Mouse (Mus musculus) hindbrain, embryonic 10.5 days (tissue): Measurements from ENCODE around the gene Hbb-y. TPM values are rescaled to one million over a fixed set of nuclear protein-coding genes. Genes with fewer than 3 reads are reported as not detected.

Experiments
- DNase-seq: peaks from one replicate; pipeline ENCODE4 v3.0.0-alpha.2; 2017; ENCODE audit warnings: low spot score
- H3K27ac ChIP-seq: fragments of 300-500 bp; sonication (generic); 2 replicates; pipeline ENCODE4 v1.5.1; 2016; ENCODE audit warnings: mild to moderate bottlenecking, moderate library complexity
- H3K27me3 ChIP-seq: fragments of 300-500 bp; sonication (generic); 2 replicates; pipeline ENCODE4 v1.6.1; 2016; ENCODE audit warnings: mild to moderate bottlenecking; ENCODE audit not compliant: poor library complexity, insufficient read depth, severe bottlenecking
- H3K36me3 ChIP-seq: fragments of 300-500 bp; sonication (generic); 2 replicates; pipeline ENCODE4 v1.6.1; 2016; ENCODE audit warnings: mild to moderate bottlenecking, moderate library complexity
- H3K4me1 ChIP-seq: fragments of 300-500 bp; sonication (generic); replicated peaks from 2 replicates; pipeline ENCODE4 v1.6.1; 2016; ENCODE audit warnings: mild to moderate bottlenecking
- H3K4me3 ChIP-seq: fragments of 300-500 bp; sonication (generic); 2 replicates; pipeline ENCODE4 v1.5.1; 2016; ENCODE audit warnings: mild to moderate bottlenecking, moderate library complexity
- H3K9me3 ChIP-seq: fragments of 300-500 bp; sonication (generic); 2 replicates; pipeline ENCODE4 v1.6.1; 2016; ENCODE audit warnings: mild to moderate bottlenecking, moderate library complexity
- WGBS: fragments of 180-500 bp; shearing (Covaris S2); methylation state at CpG from one replicate; pipeline ENCODE4 v1.1.7; 2016; 5-methylcytosine and 5-hydroxymethylcytosine counted together
- polyA plus RNA-seq: library from polyadenylated mRNA; unstranded; fragments of >200 nt; fragmentation: Nextera tagmentation; extraction: Ambion mirVana; gene quantifications from 2 replicates; pipeline ENCODE4 v1.2.1, GENCODE M21; 2016

Hbb-y gene
- polyA plus RNA-seq: 8,684 and 9,134 TPM in 2 replicates

DNA sequence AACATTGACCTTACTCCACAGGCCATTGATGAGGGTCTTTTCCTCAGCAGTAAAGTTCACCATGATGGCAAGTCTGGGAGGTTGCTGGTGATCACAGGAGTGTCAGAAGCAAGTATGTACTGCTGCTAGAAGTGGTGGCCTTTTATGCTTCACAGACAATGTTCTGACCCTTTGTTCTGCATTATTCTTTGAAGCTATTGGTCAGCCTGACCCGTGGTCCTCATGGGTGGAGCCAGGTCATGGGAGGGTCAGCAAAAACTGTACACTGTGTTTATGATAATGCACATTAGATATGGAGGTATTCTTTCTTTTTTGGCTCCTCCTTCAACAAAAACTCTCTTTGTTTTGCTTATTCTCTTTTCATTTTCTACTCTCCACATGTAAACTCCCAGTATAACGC, at the start of gene Hbb-y:
Gene Hbb-y (minus strand): TSS at position 127 of the 400 bp plus-strand sequence.
- H3K4me1 ChIP-seq: no peaks in the 10 kb centered on the region
- H3K27ac ChIP-seq: no peak within 1 kb of the TSS
- no peak within 1 kb of the TSS for H3K4me3 ChIP-seq
- no peaks in the 10 kb centered on the region for H3K27me3 ChIP-seq
- H3K9me3 ChIP-seq: no peaks in the 10 kb centered on the region
- 83% methylated on average over 2 of the region's 2 CpGs for WGBS
- H3K36me3 ChIP-seq: no peaks in the 10 kb centered on the region
- no peak for DNase-seq

DNA sequence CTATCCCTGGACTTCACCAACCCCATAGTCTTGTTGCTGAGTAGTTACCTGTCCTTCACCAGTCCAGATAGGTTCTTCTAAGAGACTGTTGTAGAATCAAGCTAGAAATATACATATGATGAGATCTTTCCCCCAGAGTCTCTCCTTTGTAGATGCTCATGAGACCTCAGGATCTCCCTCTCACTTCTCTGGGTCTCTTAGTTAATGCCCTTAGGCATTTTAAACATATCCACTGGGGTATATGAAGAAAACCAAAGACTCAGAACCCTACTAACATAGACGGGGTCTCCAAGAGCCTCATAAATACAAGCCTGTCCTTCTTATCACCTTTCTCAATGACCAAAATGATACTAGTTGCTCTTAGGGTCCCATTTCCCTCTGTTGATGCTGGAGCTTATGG, 41.4 kb upstream of the Hbb-y start, which contains the start of gene Olfr64:
Gene Olfr64 (minus strand): TSS at position 101 of the 400 bp plus-strand sequence.
- no peaks in the 10 kb centered on the region for H3K4me1 ChIP-seq
- no peak within 1 kb of the TSS for H3K4me3 ChIP-seq
- no peak within 1 kb of the TSS for H3K27ac ChIP-seq
- H3K27me3 ChIP-seq: no peaks in the 10 kb centered on the region
- 82% methylated on average over 1 of the region's 1 CpGs for WGBS
- H3K9me3 ChIP-seq: no peaks in the 10 kb centered on the region
- H3K36me3 ChIP-seq: no peaks in the 10 kb centered on the region
- DNase-seq: no peak

DNA sequence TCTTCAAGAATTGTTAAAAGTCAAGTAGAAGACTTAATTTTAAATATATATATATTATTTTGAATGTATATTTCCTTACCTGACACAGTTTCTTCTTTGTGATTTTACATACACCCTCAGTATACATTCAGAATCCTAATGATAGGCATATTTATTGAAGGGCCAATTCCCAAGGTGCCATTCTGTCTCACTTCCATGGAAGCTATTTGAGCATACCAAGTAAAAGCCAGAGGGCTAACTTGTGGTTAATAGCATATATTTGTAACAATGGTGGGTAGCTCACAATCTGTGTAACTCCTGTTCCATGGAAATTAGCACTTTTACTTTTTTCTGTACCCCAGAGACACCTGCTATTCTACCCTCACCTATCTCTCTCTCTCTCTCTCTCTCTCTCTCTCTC, 33.1 kb upstream of the Hbb-y start, which contains the start of gene Olfr66:
Gene Olfr66 (minus strand): TSS at position 101 of the 400 bp plus-strand sequence.
- Histone ChIP-seq H3K27ac (no peak within 1 kb of the TSS), H3K4me1 (no peaks in the 10 kb centered on the region), H3K36me3 (no peaks in the 10 kb centered on the region), H3K27me3 (no peaks in the 10 kb centered on the region), H3K4me3 (no peak within 1 kb of the TSS), H3K9me3 (no peaks in the 10 kb centered on the region)
- DNase-seq: no peak

DNA sequence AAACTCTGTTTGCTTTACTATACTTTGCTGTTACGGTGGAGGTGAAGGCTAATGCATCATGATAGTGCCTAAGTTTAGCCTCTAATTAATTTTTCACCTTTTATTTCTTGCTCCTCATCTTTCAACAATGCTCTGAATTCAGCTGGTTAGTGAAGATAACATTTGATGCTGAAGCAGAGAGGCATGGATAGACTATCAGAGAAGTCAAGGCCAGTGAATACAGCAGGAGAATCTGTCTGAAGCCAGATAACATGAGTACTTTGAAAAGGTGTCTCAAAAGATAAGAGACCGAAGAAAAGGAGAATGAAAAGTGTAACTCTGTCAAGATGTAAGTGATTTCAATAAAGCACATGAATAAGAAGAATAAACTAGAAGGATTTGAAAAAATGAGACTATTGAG, 24.1 kb upstream of the Hbb-y start:
- H3K27ac ChIP-seq: no peak overlapping the region
- DNase-seq: no peak
- H3K36me3 ChIP-seq: no peaks in the 10 kb centered on the region
- WGBS: 87% methylated on average over 2 of the region's 2 CpGs
- no peaks in the 10 kb centered on the region for H3K4me1 ChIP-seq
- no peak overlapping the region for H3K4me3 ChIP-seq
- H3K9me3 ChIP-seq: no peaks in the 10 kb centered on the region
- H3K27me3 ChIP-seq: no peaks in the 10 kb centered on the region

DNA sequence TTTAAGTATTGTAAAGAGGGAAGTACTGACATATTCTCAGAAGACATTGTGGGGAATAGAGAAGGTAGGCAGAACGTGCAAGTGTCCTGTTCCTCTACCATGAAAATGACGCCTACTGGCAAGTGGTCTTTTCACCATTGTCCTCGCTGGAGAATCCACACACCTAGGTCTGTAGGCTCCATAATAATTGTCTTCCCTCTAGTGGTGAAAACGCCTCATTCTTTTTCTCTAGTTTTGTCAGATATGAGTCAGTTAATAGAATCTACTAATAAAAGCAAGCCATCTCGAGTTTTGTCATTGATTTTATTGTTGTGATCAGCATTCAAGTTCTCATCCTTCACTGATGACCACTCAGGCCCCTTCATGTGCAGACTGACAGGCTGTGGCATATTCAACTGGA, 21.4 kb upstream of the Hbb-y start:
- Histone ChIP-seq H3K27me3 (no peaks in the 10 kb centered on the region), H3K4me1 (no peaks in the 10 kb centered on the region), H3K27ac (no peak overlapping the region), H3K4me3 (no peak overlapping the region), H3K36me3 (no peaks in the 10 kb centered on the region), H3K9me3 (no peaks in the 10 kb centered on the region)
- DNase-seq: no peak
- 56% methylated on average over 5 of the region's 5 CpGs for WGBS

DNA sequence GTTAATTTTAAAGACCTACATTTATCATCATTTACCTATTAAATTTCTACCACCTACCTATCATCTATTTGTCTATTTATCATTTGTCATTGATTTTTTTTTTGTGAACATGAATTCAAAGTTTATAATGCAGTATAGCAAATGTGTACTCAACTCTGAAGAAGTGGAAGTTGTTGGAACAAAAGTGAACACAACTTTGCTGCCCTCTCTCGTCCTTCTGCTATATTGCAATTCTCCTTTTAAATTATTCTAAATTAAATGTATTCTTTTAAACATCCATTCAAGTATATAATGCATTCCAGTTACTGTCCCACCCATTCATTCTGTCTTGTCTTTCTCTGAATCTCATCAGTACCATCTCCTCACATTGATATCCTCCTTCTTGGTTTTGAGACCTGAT, 20.0 kb upstream of the Hbb-y start:
- DNase-seq: no peak
- WGBS: 12% methylated on average over 1 of the region's 1 CpGs
- H3K4me1 ChIP-seq: no peaks in the 10 kb centered on the region
- no peak overlapping the region for H3K27ac ChIP-seq
- no peaks in the 10 kb centered on the region for H3K27me3 ChIP-seq
- H3K4me3 ChIP-seq: no peak overlapping the region
- H3K9me3 ChIP-seq: no peaks in the 10 kb centered on the region
- no peaks in the 10 kb centered on the region for H3K36me3 ChIP-seq

DNA sequence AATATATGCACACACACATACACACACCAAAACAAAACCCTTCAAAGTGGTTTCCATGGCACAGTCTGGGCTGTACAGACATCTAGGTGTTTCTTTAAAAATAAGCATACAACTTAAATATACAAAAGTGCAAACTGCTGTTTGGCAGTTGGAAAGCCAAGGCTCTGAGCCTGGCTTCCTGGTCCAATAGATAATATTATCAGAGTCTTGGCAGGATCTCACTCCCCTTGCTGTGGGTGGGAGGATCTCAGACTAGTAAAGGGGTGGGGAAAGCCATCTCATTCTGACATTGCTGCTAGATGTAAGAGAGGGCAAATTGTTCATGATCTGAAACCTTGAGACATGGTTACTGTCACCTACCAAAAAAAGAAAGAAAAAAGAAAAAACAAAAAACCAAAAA, 17.7 kb upstream of the Hbb-y start:
- Histone ChIP-seq H3K27me3 (no peaks in the 10 kb centered on the region), H3K4me1 (no peaks in the 10 kb centered on the region), H3K9me3 (no peaks in the 10 kb centered on the region), H3K36me3 (no peaks in the 10 kb centered on the region), H3K27ac (no peak overlapping the region), H3K4me3 (no peak overlapping the region)
- DNase-seq: no peak

DNA sequence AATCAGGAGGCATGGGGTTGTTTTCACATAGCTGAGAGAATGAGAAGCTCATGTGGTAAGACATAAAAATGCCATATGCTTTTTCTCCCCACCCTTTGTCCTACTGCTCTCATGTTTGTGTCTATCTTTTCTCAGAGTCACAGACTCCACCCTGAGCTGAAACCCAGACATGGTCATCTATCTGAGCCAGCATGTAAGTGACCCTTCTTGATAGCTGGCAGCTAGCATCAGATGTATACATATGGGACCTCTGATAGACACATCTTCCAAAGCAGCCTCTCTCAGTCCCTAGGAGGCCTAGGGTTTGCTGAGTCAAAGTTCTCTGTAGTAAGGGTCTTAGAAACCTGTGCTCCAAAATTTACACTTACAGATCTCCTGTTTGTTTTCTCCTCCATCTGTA, 12.7 kb upstream of the Hbb-y start:
- DNase-seq: no peak
- Histone ChIP-seq H3K4me1 (no peaks in the 10 kb centered on the region), H3K4me3 (no peak overlapping the region), H3K9me3 (no peaks in the 10 kb centered on the region), H3K36me3 (no peaks in the 10 kb centered on the region), H3K27ac (no peak overlapping the region), H3K27me3 (no peaks in the 10 kb centered on the region)

DNA sequence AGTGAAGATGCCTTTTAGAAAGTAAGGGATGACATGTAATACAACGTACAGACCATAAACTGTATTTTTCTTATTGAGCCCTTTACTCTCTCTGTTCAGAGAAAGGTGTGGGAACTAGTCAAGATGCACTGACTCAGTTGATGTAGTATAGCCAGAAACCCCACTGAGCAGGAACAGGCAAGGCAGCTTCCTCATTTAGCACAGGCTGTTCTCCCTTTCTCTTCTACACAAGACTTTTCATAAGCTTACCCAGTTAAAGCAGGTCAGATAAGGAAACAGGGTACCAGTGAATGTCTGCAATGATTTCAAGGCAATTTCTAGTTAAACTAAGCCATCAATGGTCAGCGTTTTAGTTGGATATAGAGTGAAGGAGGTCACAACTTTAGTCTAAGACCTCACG, 8.5 kb upstream of the Hbb-y start:
- H3K27me3 ChIP-seq: no peaks in the 10 kb centered on the region
- DNase-seq: no peak
- no peaks in the 10 kb centered on the region for H3K9me3 ChIP-seq
- H3K36me3 ChIP-seq: no peaks in the 10 kb centered on the region
- WGBS: 85% methylated on average over 3 of the region's 3 CpGs
- H3K27ac ChIP-seq: no peak overlapping the region
- H3K4me3 ChIP-seq: no peak overlapping the region
- no peaks in the 10 kb centered on the region for H3K4me1 ChIP-seq

DNA sequence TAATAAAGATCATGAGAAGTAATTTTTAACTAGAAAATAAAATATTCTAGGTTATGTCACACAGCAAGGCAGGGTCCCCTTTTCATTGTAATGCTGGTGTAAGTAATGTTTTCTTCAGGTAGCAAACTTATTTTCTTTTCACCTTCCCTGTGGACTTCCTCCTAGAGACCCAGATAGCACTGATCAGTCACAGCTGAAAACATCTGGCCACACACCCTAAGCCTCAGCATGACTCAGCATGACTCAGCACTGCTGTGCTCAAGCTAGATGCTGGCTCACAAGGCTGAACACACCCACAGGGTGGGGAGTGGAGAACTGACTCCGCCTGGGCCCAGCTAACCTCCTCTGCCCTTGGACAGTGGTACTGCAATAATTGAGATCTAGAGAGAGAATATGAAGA, 7.8 kb upstream of the Hbb-y start:
- Histone ChIP-seq H3K36me3 (no peaks in the 10 kb centered on the region), H3K4me3 (no peak overlapping the region), H3K27ac (no peak overlapping the region), H3K27me3 (no peaks in the 10 kb centered on the region), H3K4me1 (no peaks in the 10 kb centered on the region), H3K9me3 (no peaks in the 10 kb centered on the region)
- peak; percentile 4 for DNase-seq
- WGBS: 67% methylated on average over 1 of the region's 1 CpGs

DNA sequence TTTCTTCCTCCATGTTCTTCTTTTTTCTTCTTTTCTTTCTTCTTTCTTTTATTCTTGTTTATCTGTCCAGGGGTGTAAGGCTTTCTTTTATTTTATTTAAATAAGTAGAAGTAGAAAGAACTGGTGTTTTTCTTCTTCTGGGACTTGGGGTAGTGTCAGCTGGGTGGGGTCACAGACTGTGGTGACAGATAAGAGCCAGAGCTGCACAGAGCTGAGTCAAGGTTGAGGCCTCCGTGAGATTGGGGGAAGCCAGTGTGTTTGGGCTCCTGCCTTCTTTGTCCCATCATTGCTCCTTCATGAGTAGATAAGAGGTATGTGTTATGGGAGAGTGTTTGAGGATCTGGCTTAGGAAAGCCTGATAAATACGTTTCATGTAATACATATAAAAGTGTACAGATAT, 6.1 kb upstream of the Hbb-y start:
- DNase-seq: no peak
- no peaks in the 10 kb centered on the region for H3K27me3 ChIP-seq
- no peak overlapping the region for H3K4me3 ChIP-seq
- H3K27ac ChIP-seq: no peak overlapping the region
- no peaks in the 10 kb centered on the region for H3K4me1 ChIP-seq
- 78% methylated on average over 2 of the region's 2 CpGs for WGBS
- no peaks in the 10 kb centered on the region for H3K9me3 ChIP-seq
- no peaks in the 10 kb centered on the region for H3K36me3 ChIP-seq

DNA sequence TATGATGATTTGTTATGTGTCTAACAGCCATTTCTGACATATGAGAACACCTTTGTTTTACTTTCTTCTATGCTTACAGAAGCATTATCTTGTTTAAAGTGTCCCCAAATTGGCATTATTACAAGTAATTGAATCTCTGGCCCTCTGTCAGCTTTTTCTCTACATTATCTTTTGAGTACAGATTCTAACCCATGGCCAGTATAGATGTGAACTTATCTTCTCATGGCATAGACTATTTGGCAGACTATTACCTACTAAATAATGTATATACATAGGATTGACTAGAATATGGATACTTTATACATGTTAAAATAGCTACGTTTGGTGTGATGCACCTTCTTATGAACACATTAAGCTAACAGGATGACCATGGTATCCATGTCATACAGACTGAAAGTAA, 1.7 kb upstream of the Hbb-y start:
- DNase-seq: no peak
- WGBS: 77% methylated on average over 1 of the region's 1 CpGs
- Histone ChIP-seq H3K36me3 (no peaks in the 10 kb centered on the region), H3K27ac (no peak overlapping the region), H3K4me3 (no peak overlapping the region), H3K4me1 (no peaks in the 10 kb centered on the region), H3K9me3 (no peaks in the 10 kb centered on the region), H3K27me3 (no peaks in the 10 kb centered on the region)

DNA sequence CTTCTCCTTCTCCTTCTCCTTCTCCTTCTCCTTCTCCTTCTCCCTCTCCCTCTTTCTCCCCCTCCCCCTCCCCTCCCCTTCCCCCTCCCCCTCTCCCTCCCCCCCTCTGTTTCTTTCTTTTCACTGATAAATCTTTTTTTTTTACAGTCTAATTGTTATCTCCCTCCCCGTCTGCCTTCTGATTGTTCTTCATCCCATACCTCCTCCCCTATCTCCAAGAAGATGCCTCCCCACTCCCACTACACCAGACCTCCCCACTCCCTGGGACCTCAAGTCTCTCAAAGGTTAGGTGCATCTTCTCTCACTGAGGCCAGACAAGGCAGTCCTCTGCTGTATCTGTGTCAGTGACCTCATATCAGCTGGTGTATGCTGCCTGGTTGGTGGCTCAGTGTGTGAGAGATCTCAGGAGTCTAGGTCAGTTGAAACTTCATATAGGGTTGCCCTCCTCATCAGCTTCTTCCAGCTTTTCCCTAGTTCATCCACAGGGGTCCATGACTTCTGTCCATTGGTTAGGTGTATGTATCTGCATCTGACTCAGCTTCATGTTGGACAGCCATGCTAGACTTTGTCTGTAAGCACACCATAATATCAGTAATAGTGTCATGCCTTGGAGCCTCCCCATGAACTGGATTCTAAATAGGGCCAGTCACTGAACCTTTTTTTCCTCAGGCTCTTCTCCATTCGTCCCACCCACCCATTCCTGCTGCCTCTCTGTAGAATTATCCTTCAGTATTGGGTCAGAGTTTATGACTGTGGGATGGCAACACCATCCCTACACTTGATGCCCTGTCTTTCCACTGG, 8.3 kb downstream of the Hbb-y start:
- DNase-seq: no peak
- Histone ChIP-seq H3K4me1 (no peaks in the 10 kb centered on the region), H3K27ac (no peak overlapping the region), H3K4me3 (no peak overlapping the region), H3K27me3 (no peaks in the 10 kb centered on the region), H3K36me3 (no peaks in the 10 kb centered on the region), H3K9me3 (no peaks in the 10 kb centered on the region)
- WGBS: 42% methylated on average over 2 of the region's 2 CpGs

DNA sequence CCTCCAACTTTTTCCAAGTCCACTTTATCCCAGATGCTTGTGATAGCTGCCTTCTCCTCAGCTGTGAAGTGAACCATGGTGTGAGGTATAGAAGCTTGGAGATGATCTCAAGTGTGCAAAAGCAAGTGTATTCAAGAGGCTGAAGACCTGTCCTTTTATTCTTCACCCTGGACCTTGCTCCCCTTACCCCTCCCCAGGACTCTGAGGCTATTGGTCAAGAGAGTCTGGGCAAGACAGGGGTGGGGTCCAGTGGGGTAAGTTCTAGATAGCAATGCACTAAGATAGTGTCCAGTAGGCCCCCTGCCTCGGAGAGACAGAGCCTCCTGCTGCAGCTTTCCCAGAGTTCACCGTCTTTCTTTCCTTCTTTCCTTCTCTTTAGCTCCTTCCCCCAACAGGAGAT, 10.0 kb downstream of the Hbb-y start, which contains the start of gene Hbb-bh1:
Gene Hbb-bh1 (minus strand): TSS at position 131 of the 400 bp plus-strand sequence.
- WGBS: 83% methylated on average over 2 of the region's 2 CpGs
- H3K36me3 ChIP-seq: no peaks in the 10 kb centered on the region
- DNase-seq: no peak
- no peaks in the 10 kb centered on the region for H3K4me1 ChIP-seq
- no peaks in the 10 kb centered on the region for H3K27me3 ChIP-seq
- no peaks in the 10 kb centered on the region for H3K9me3 ChIP-seq
- no peak within 1 kb of the TSS for H3K4me3 ChIP-seq
- H3K27ac ChIP-seq: no peak within 1 kb of the TSS
